Mouse (Mus musculus): Measurements from ENCODE around the gene Caprin2.
"Not testable (repeated sequence)": the region's sequence is repeated elsewhere in the genome, so short reads cannot be mapped to it uniquely, and the experiment has no call there.

Gene Caprin2

GRCm38 (mm10) chr6:148895773-148896506 lies at the start of gene Caprin2:
Caprin2 (minus strand) TSS chr6:148896237.
- in situ Hi-C loops (cut with MboI, MseI), result no loop called here

DNA sequence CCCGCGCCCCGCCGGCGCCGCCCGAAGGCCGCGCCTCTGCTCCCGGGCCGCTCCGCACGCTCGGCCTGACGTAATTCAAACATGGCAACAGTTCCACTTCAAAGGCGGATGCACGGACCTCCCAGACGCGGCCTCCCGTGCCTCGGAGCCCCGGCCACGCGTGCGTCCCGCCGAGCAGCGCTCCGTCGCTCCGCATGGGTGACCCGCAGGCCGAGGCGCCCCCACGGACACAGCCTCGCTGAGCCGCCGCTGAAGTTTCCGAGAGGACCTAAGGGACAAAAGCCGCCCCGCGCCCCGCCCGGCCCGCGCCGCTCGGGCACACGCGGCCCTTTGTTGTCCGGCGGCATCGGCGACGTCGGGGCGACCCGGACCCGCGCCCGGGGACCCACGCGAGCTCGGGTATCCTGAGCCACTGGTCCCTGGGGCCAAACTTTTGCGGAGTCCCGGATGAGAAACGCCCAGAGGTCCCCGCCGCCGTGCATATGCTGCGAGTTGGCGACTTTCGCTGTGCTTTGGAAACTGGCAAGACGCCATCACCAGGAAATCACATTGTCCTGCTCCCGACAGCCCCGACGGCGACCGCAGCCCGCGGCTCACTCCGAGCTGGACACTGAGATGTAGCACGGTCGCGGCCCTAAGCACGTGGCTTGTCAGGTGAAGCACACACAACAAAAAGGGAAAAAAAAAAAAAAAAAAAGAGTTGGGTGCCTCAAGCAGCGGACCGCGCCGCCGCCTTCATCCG lies 48.9 kb upstream of the Caprin2 start:
- in situ Hi-C loops (cut with MboI, MseI), result no loop called here

DNA sequence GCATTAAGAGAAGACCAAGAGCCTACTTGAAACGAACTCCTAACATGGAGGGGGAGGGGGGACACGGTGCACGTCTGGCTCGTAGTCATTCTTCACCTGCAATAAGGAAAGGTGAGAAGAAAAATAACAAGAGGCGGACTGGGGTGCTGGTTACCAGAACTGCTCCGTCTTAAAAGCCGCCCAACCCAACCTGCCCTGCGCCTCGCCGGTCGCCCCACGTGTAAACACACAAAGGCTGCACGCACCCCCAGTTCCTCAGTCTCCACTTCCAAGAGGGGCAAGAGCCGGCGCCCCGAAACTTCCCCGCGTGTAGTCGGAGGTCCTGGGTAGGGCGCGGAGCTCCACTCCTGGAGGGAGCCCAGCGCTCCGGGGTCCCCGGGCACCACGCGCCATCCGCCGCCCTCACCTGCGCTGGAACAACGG lies 48.3 kb upstream of the Caprin2 start:
- in situ Hi-C loops (cut with MboI, MseI), result no loop called here

- in situ Hi-C loops (cut with MboI, MseI), result no loop called here
Measured at GRCm38 (mm10) chr6:148943695-148944094, 47.7 kb upstream of the Caprin2 start.

DNA sequence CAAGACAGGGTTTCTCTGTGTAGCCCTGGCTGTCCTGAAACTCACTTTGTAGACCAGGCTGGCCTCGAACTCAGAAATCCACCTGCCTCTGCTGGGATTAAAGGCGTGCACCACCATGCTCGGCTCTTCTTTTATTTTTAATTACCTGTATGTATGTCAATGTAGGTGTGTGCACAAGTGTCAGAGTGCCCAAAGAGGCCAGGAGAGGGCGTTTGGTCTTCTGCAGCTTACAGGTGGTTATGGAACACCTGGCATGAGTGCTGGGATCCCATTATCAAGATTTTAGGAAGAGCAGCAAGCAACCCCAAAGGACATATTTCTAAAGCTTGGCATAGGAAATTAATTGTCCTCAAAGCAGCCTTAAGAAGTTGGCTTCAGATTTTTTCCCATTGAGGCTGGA lies 46.4 kb upstream of the Caprin2 start:
- in situ Hi-C loops (cut with MboI, MseI), result no loop called here

DNA sequence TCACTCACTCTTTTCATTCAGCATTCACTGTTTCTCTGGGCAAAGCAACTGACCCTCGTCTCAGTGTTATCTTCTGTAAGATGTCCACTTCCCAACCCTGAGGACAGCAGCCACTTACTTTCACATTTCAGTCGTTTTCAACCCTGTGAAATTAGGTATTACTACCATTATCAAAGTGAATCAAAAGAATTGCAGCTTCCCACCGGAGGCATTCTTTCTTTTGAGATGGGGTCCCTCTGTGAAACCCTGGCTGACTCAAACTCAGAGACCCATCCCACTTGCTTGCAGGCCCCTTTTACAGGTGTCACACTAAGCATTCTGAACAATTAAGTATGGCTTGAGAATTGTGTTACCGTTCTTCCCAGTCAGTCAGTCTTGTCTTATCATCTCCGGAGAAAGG lies 45.8 kb upstream of the Caprin2 start:
- in situ Hi-C loops (cut with MboI, MseI), result no loop called here

- in situ Hi-C loops (cut with MboI, MseI), result not testable (repeated sequence)
Measured at GRCm38 (mm10) chr6:148940383-148940782, 44.3 kb upstream of the Caprin2 start.

DNA sequence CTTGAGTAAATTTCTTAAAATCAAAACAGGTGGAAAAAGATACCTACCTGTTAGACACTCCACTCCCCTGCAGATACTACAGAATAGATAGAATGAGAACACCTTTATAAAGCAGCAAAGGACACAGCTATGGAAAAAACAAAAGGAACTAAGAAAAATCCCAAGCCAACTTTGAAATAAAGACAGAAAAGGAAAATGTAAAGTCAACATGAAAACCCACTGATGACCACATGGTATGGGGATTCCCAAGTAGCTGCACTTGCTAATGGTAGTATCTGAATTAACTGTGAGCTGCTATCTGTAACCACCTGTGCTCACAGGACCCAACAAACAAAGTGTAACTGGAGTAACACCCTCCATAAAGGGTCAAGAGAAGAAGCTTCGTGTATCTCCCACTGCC lies 41.7 kb upstream of the Caprin2 start:
- in situ Hi-C loops (cut with MboI, MseI), result no loop called here

DNA sequence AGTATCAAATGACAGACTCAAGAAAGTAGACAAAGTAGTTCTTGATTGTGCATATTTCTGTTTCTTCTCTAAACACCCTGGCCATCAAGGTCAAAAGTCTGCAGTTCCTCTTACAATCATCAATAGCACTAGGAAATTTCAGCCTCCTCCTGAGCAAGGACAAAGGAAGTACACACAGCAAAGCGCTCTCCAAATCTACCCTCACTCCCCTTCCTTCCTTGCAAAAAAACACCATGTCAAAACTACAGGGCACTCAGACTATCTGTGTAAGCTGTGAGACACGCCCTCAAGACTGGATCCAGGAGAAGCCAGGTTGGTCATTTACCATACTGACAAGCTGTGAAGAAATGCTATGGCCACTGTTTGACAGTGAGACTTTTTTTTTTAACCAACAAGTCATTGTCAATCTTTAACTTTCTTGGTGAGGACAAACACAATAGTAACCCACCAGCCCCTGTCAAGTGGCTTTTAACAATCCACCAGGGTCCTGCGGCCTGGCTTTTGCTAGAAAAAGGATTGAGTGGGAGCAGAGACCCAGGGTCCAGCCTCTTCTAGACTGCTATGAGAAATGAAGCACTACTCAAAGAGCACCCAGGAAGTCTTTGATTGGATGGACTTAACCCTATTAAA lies 39.0 kb upstream of the Caprin2 start:
- in situ Hi-C loops (cut with MboI, MseI), result no loop called here

- in situ Hi-C loops (cut with MboI, MseI), result no loop called here
Measured at GRCm38 (mm10) chr6:148931281-148931680, 35.2 kb upstream of the Caprin2 start.

DNA sequence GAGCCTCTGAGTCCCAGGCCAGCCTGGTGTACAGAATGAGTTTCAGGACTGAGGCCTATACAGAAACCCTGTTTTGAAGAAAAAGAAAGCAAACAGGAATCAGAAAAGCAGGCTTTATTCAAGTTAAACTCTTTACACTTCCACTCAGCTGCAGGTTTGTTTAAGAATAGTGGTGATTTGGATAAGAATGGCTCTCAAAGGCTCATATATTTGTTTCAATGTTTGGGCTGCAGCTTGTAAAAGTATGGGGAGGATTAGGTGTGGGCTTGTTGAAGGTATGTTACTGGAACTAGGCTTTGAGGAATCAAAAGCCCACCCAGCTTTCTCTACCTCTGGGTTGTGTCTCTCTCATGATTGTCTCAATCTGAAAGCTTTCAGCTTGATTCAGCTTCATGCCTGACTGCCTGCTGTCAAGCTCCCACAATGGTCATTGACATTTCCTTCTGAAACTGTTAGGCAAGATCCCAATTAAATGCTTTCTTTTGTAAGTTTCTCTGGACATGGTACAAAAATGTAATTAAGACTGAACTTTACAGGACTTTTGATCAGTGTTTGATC lies 22.9 kb upstream of the Caprin2 start:
- in situ Hi-C loops (cut with MboI, MseI), result loop anchor here (10.0 kb wide), 2 partner anchors 214 to 684 kb away; no protein-coding TSS in a partner anchor

GRCm38 (mm10) chr6:148917672-148918071 lies 21.6 kb upstream of the Caprin2 start:
- in situ Hi-C loops (cut with MboI, MseI), result loop anchor here (10.0 kb wide), 2 partner anchors 213 to 683 kb away; no protein-coding TSS in a partner anchor

- in situ Hi-C loops (cut with MboI, MseI), result loop anchor here (10.0 kb wide), 2 partner anchors 212 to 682 kb away; no protein-coding TSS in a partner anchor
Measured at GRCm38 (mm10) chr6:148916817-148917216, 20.8 kb upstream of the Caprin2 start.

GRCm38 (mm10) chr6:148913938-148914337 lies 17.9 kb upstream of the Caprin2 start:
- in situ Hi-C loops (cut with MboI, MseI), result loop anchor here (10.0 kb wide), 2 partner anchors 209 to 679 kb away; no protein-coding TSS in a partner anchor

- in situ Hi-C loops (cut with MboI, MseI), result loop anchor here (10.0 kb wide), 2 partner anchors 207 to 677 kb away; no protein-coding TSS in a partner anchor
Measured at GRCm38 (mm10) chr6:148911906-148912305, 15.9 kb upstream of the Caprin2 start.

GRCm38 (mm10) chr6:148906958-148907357 lies 10.9 kb upstream of the Caprin2 start:
- in situ Hi-C loops (cut with MboI, MseI), result loop anchor here (10.0 kb wide), 1 partner anchor 492 kb away; no protein-coding TSS in a partner anchor

GRCm38 (mm10) chr6:148902728-148903127 lies 6.7 kb upstream of the Caprin2 start:
- in situ Hi-C loops (cut with MboI, MseI), result loop anchor here (5.0 to 10.0 kb wide), 2 partner anchors 488 to 690 kb away; partner anchors contain the start of gene Ergic2

DNA sequence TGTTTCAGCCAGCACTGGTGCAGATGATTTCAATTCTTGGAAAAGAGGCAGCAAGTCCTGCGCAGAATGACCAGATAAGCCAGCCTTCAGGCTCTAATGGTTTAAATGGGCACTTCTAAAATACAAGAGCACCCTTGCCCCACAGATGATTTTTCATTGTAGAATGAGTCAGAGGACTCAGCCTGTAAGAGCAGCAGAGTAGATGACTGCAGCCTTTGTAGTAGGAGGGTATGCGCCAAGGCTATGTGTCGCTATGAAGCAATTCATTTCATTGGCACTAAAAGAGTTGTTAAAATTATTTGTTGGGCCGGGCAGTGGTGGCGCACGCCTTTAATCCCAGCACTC lies 442 bp upstream of the Caprin2 start:
- in situ Hi-C loops (cut with MboI, MseI), result no loop called here

- in situ Hi-C loops (cut with MboI, MseI), result no loop called here
Measured at GRCm38 (mm10) chr6:148894888-148895772, 907 bp downstream of the Caprin2 start.

GRCm38 (mm10) chr6:148873911-148874310 lies 22.1 kb downstream of the Caprin2 start:
- in situ Hi-C loops (cut with MboI, MseI), result no loop called here

DNA sequence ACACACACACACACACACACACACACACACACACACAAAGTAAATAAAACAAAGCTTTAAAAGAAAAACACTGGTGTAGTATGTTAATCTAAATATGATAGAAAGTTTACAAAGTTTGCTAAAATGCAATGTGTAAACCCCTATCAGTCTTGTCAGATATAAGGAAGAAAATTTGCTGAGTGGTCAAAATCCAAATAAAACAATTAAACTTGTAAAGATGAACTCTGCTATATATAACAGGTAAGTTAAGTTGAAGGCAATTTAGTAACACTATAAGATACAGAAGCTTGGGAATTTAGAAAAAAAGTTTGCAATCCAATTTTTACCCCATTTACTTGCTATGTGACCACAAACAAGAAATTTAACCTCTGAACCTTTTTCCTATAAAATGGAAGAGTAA lies 50.4 kb downstream of the Caprin2 start:
- in situ Hi-C loops (cut with MboI, MseI), result no loop called here
